Mouse (Mus musculus): ENCODE results near the gene Tmem125.

- TF ChIP-seq CTCF (IDR thresholded peaks at IDR 0.05 in 2 of 3, conservative IDR thresholded peaks at IDR 0.05 in 1 of 3; ENCODE audit: control insufficient read depth in 1 of 3, insufficient read depth in 1 of 3, low read depth in 2 of 3, low read length in 3 of 3, poor library complexity in 1 of 3, severe bottlenecking in 1 of 3) = peak; percentile 68 to 87 (median 83)
- TF ChIP-seq POLR2A (IDR thresholded peaks at IDR 0.05; ENCODE audit: control insufficient read depth in 1 of 2, insufficient read depth in 1 of 2, low read depth in 1 of 2, low read length in 2 of 2, poor library complexity in 1 of 2) = no peak
- no peak for TF ChIP-seq CHD1 (IDR thresholded peaks at IDR 0.05; ENCODE audit: low read depth, low read length)
- no peak for TF ChIP-seq MAZ (IDR thresholded peaks at IDR 0.05; ENCODE audit: low read depth, low read length)
- no peak for TF ChIP-seq MXI1 (IDR thresholded peaks at IDR 0.05; ENCODE audit: low read depth, low read length)
- no peak for TF ChIP-seq GATA1 (IDR thresholded peaks at IDR 0.05; ENCODE audit: low read depth, low read length)
- TF ChIP-seq ZC3H11A (IDR thresholded peaks at IDR 0.05; ENCODE audit: low read depth, low read length) = no peak
- no peak for TF ChIP-seq SIN3A (IDR thresholded peaks at IDR 0.05; ENCODE audit: low read length)
- TF ChIP-seq USF1 (IDR thresholded peaks at IDR 0.05; ENCODE audit: low read depth, low read length) = no peak
- no peak for TF ChIP-seq EP300 (IDR thresholded peaks at IDR 0.05; ENCODE audit: low read depth in 1 of 2, low read length in 2 of 2)
- no peak for TF ChIP-seq CHD2 (IDR thresholded peaks at IDR 0.05; ENCODE audit: low read length)
- no peak for TF ChIP-seq POLR2AphosphoS5 (IDR thresholded peaks at IDR 0.05; ENCODE audit: borderline replicate concordance, low read depth, low read length)
Measured at GRCm38 (mm10) chr4:118579313-118579712, 35.5 kb upstream of the Tmem125 start.

All from MEL (cell line).